Mouse (Mus musculus): ENCODE measurements around the gene Cnnm1.

Cnnm1 gene

GRCm38 (mm10) chr19:43535372-43535771, 95.1 kb downstream of the Cnnm1 start:
- no peak for DNase-seq (ENCODE audit: inconsistent ontology term)

- no peak for DNase-seq (ENCODE audit: inconsistent ontology term)
Observed at GRCm38 (mm10) chr19:43546337-43547117, 106.3 kb downstream of the Cnnm1 start.

All from Muller cell, postnatal 12 days (primary cell).